Mouse (Mus musculus): ENCODE data around the gene Catspere2.

The Catspere2 gene

DNA sequence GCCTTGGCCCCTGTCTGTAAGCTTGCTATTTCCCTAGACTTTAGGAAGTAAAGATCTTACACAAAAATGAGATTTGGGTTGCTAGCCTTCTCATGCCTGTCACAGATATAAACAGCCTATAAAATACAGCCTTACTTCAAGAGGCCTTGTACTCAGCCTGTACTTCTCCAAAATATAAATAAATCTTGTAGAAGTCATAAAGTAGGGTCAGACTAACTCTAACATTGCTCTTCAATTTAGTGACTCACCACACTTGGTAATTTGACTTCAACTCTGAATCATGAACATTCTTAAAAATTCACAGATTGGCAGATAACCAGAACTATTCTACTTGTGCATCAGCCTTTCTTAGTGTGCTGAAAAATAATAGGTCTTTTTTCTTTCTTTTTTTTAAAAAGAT is 233.9 kb downstream of the Catspere2 start:
- intact Hi-C loops (cut with DNase I) = no loop called here

DNA sequence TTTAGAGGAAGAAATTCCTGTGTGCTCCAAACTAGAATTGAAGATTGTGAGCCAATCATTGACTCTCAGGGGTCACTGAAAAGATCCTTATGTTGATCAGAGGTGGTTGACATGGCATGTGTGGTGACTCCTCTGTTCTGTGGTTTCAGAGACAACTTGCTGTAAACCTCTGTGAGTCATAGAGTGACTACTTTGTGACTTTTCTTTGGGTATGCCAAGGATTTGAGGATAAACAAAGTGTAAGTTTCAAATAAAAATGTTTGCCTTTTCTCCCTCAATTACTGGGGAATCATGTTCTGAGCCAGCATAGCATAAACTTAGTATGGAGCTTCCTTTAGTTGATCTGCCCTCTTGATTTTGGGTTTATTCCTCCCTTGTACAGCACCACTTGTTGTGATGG is 235.1 kb downstream of the Catspere2 start:
- intact Hi-C loops (cut with DNase I) = no loop called here

DNA sequence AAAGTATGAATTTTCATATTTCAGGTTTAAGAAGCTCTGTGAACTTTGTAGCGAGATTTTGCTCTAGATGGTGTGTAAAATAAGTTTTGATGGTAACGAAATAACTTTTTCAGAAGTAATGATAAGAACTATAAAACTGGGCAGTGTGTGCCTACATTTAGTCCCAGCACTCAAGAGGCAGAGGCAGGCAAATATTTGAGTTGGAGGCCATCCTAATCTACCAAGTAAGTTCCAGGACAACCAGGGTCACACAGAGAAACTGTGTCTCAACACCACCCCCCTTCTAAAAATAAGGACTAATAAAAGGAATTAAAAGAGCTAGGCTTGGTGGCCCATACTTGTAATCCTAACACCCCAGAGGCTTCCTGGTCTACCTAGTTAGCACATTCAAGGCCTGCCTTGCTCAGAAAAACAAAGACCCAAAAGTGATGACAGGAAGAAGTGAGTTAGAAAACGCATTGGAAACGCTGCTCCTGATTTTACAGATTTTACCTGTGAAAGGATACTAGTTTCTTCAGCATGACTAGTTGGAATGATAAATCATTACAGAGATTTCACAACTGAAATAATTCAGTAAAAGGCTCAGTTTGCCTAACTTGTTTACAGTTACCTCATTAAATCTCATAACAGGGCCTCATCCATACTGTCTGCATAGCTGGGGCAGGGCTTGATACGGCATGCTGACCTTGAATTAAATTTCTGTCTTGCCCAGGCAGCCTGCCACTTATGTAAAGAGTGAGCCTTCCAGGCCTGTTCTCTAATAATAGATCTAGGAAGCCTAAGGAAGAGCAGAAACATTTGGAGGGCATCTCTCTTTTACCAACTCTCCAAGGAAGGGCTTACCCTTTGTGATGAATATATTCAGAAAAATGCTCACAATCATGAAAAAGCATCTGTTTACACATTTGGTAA is 236.2 kb downstream of the Catspere2 start:
- intact Hi-C loops (cut with DNase I) = no loop called here
